Mouse (Mus musculus) intestine, embryonic 16.5 days (tissue): ENCODE measurements around the gene Glis2. TPM values are rescaled to one million over a fixed set of nuclear protein-coding genes. Genes with fewer than 3 reads are reported as not detected.

Source experiments
- ATAC-seq: fragments of 200-750 bp; cut with Nextera tagmentation; 2 replicates; pipeline ENCODE4 v1.8.0; 2017; ENCODE audit warnings: moderate TSS enrichment, moderate library complexity
- H3K27ac ChIP-seq: fragments of 300-500 bp; sonication (generic); 2 replicates; pipeline ENCODE4 v1.5.1; 2014; ENCODE audit warnings: mild to moderate bottlenecking, low read length
- H3K27me3 ChIP-seq: fragments of 300-500 bp; sonication (generic); replicated peaks from 2 replicates; pipeline ENCODE4 v1.6.1; 2014; ENCODE audit warnings: low read length, control low read depth, mixed read lengths; ENCODE audit not compliant: control insufficient read depth, insufficient read depth
- H3K36me3 ChIP-seq: fragments of 300-500 bp; sonication (generic); 2 replicates; pipeline ENCODE4 v1.6.1; 2014; ENCODE audit warnings: low read length, control low read depth; ENCODE audit not compliant: control insufficient read depth, insufficient read depth
- H3K4me1 ChIP-seq: fragments of 300-500 bp; sonication (generic); 2 replicates; pipeline ENCODE4 v1.6.1; 2014; ENCODE audit warnings: low read length, control low read depth, mixed read lengths; ENCODE audit not compliant: control insufficient read depth, insufficient read depth
- H3K4me2 ChIP-seq: fragments of 300-500 bp; sonication (generic); 2 replicates; pipeline ENCODE4 v1.6.1; 2014; ENCODE audit warnings: low read depth, low read length, control low read depth
- H3K4me3 ChIP-seq: fragments of 300-500 bp; sonication (generic); 2 replicates; pipeline ENCODE4 v1.5.1; 2014; ENCODE audit warnings: mild to moderate bottlenecking, low read length
- H3K9ac ChIP-seq: fragments of 300-500 bp; sonication (generic); 2 replicates; pipeline ENCODE4 v1.6.1; 2014; ENCODE audit warnings: low read depth, low read length
- H3K9me3 ChIP-seq: fragments of 300-500 bp; sonication (generic); 2 replicates; pipeline ENCODE4 v1.6.1; 2016; ENCODE audit warnings: low read length, control low read depth; ENCODE audit not compliant: control insufficient read depth
- WGBS: fragments of 180-500 bp; shearing (Covaris S2); extraction: QIAGEN DNeasy Blood & Tissue Kit; methylation state at CpG from one replicate; pipeline ENCODE4 v1.1.7; 2014; 5-methylcytosine and 5-hydroxymethylcytosine counted together
- polyA plus RNA-seq: library from polyadenylated mRNA; unstranded; fragments of >200 nt; fragmentation: Nextera tagmentation; extraction: Ambion mirVana; gene quantifications from 2 replicates; pipeline ENCODE4 v1.2.1, GENCODE M21; 2015

Gene Glis2
- polyA plus RNA-seq, 1 experiment from 2014 or later, result 14.5 TPM

DNA sequence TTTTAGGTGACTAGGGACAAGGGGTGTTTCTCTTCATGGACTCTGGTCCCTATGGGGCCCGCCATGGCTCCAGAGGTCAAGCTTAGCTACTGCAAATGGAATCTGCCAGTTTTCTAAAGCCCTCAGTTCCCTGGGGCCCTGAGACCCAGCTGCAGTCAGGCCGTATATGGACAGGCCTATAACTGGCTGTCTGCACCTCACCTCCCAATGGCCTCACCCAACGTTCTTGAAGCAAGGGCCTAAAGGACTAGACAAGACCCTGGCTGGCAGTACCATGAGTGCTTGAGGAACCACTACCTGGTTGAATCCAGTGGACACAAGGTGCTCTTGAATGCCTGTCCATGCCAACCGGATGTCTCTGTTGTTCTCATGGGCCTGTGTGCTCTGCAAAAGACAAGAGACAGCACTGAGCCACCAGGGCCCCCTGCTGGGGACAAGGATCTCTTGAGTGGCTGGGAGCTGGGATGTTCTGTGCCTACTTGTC lies 60.8 kb downstream of the Glis2 start:
- peak; percentile 83 for ATAC-seq
- peak overlapping the region; percentile 54 for H3K9ac ChIP-seq
- no peaks in the 10 kb centered on the region for H3K9me3 ChIP-seq
- H3K36me3 ChIP-seq, result peaks cover 4% of the 10 kb centered on the region; the same call in 1 of the 2 replicates
- peaks cover 55% of the 10 kb centered on the region for H3K4me1 ChIP-seq
- H3K4me3 ChIP-seq, result no peak overlapping the region
- H3K4me2 ChIP-seq, result peak overlapping the region; percentile 8; the same call in 1 of the 2 replicates
- WGBS, result 50% methylated on average over 4 of the region's 4 CpGs
- H3K27ac ChIP-seq, result peak overlapping the region; percentile 72
- H3K27me3 ChIP-seq, result no peaks in the 10 kb centered on the region

DNA sequence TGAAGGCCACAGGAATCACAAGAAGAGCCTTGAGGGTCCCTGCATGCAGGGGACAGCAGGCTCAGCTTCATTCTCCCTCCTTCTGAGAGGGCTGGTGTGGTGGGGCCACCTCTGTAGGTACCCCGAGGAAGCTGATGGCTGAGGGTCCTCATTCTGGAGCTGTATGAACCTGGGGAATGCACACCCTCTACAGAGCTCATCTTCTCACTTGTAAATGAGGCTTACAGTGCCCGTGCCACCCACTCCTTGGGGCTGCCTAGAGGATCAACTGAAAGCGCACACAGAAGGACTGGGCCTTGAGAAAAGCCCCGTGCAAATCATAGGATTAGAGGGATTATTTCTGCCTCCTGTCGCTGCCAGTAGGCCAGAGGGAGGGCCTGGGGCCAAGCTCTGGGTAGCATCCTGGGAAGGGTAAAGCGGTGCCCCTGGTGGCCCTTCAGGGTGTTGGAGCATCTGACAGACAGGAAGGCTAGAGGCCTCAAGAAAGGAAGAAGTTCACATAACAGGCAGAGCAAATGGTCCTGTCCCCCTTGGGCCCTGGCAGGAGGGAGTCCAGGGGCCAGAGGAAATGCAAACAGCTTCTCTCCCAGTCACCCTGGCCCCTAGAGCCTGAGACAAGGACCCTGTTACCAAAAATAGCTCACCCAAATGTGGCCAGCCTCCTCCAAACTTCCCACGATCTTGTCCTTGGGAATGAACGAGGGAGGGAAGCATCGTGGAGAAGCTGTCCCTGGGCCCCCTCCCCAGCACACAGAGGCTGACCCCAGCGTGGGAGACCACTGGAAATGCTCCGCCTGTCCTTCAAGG lies 61.5 kb downstream of the Glis2 start:
- Histone ChIP-seq H3K4me3 (no peak overlapping the region), H3K4me2 (peak overlapping the region; percentile 8; the same call in 1 of the 2 replicates), H3K9me3 (no peaks in the 10 kb centered on the region), H3K4me1 (peaks cover 55% of the 10 kb centered on the region), H3K9ac (peak overlapping the region; percentile 54), H3K27ac (peak overlapping the region; percentile 72), H3K36me3 (0 out of 2 replicates have a peak, but pooled peaks cover 4% of the 10 kb centered on the region), H3K27me3 (no peaks in the 10 kb centered on the region)
- ATAC-seq, result peak; percentile 21; the same call in 1 of the 2 replicates
- WGBS, result 35% methylated on average over 11 of the region's 11 CpGs

DNA sequence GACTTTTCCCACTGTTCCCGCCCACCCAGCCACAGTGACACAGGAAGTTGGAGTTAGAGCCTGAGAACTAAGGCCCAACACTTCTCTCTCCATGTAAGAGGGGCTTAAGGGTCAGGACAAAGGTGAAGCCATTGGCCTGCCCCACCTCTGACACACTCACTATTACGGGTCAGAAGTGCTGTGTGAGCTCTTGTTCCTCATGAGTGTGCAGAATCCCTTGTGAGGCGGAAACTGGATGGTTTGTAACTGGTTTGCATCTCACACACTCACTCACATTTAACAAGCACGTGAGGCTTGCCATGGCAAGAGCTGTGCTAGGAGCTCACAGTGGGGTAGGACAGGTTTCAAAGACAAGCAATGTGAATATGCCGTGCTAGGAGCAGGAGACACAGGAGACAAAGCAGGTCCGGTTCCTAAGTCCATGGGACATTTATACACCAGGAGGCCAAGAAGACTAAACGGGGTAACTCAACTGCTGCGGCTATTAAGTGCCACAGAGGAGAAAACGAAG lies 62.1 kb downstream of the Glis2 start:
- Histone ChIP-seq H3K36me3 (peaks cover 7% of the 10 kb centered on the region; the same call in 1 of the 2 replicates), H3K27ac (peak overlapping the region; percentile 55), H3K27me3 (no peaks in the 10 kb centered on the region), H3K9me3 (no peaks in the 10 kb centered on the region), H3K4me3 (no peak overlapping the region), H3K9ac (no peak overlapping the region), H3K4me2 (no peak overlapping the region), H3K4me1 (peaks cover 51% of the 10 kb centered on the region)
- ATAC-seq, result no peak
- WGBS, result 70% methylated on average over 9 of the region's 9 CpGs

DNA sequence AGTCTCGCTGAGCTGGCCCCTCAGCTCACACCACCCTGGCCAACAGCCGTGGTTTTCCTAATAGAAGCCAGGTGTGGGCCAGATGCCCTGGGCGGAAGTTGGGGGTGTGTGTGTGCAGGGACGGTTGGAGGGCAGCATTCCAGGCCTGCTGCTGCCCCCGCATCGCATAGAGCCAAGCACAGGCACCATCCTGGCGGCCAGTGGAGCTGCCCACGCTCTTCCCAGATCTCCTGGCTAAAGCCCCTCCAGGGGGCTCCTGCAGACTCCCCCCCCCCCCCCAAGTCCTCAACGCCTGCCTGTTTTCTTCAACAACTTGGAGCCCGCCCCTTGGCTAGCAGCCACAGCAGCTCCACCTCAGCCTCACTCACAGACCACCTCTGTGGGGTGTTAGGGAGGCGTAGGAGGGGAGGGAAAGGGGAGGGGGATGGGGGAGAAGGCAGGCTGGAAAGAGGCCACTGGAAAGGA lies 64.3 kb downstream of the Glis2 start:
- Histone ChIP-seq H3K36me3 (peaks cover 6% of the 10 kb centered on the region; the same call in 1 of the 2 replicates), H3K4me1 (peaks cover 36% of the 10 kb centered on the region), H3K27ac (peak overlapping the region; percentile 23; the same call in 1 of the 2 replicates), H3K27me3 (no peaks in the 10 kb centered on the region), H3K9me3 (no peaks in the 10 kb centered on the region), H3K4me3 (no peak overlapping the region), H3K9ac (no peak overlapping the region), H3K4me2 (no peak overlapping the region)
- peak; percentile 8; the same call in 1 of the 2 replicates for ATAC-seq
- WGBS, result 30% methylated on average over 11 of the region's 11 CpGs

DNA sequence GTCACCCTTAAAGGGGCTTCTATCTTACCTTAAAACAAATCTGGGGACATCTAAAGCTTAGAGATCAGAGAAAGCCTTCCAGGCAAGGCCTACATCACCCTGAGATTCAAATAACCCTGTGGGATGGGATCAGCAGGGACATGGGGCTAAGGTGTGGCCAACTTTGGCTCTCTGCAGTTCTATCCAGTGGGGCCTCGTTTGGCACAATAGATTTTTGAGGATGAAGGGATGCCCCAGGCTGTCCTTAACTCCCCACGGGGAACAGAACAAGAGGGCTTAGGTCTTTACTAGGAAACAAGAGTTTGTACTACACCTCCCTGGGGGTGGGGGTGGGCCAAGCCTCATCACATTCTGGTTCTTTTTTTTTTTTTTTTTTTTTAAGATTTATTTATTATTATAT lies 64.8 kb downstream of the Glis2 start:
- 46% methylated on average over 2 of the region's 2 CpGs for WGBS
- ATAC-seq, result no peak
- Histone ChIP-seq H3K4me2 (no peak overlapping the region), H3K9ac (no peak overlapping the region), H3K4me3 (no peak overlapping the region), H3K9me3 (no peaks in the 10 kb centered on the region), H3K4me1 (peaks cover 36% of the 10 kb centered on the region), H3K27ac (0 out of 2 replicates have a peak overlapping the region, but pooled peaks have one; percentile 39), H3K27me3 (no peaks in the 10 kb centered on the region), H3K36me3 (peaks cover 6% of the 10 kb centered on the region; the same call in 1 of the 2 replicates)

DNA sequence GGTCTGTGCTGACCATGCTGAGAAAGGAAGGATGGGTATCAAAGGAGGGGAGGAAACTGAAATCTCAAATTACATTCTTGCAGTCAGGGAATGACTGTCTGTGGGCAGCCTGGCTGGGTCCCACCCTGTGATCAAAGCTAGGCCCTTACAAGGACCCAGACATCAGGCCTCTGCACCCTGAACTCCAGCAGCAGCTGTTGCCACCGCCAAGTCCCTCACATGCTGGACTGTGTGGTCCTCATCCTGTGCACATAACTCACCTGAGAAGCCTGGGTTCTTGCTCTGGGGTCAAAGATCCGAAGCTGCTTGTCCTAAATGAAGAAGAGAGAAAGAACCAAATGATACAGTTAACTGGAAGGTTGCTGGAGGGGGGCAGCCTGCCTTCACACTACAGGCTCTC lies 67.1 kb downstream of the Glis2 start:
- no peaks in the 10 kb centered on the region for H3K27me3 ChIP-seq
- H3K36me3 ChIP-seq, result peaks cover 9% of the 10 kb centered on the region; the same call in 1 of the 2 replicates
- 69% methylated on average over 2 of the region's 2 CpGs for WGBS
- H3K9me3 ChIP-seq, result no peaks in the 10 kb centered on the region
- H3K4me1 ChIP-seq, result peaks cover 14% of the 10 kb centered on the region
- H3K9ac ChIP-seq, result no peak overlapping the region
- no peak for ATAC-seq
- no peak overlapping the region for H3K27ac ChIP-seq
- no peak overlapping the region for H3K4me3 ChIP-seq
- H3K4me2 ChIP-seq, result no peak overlapping the region

DNA sequence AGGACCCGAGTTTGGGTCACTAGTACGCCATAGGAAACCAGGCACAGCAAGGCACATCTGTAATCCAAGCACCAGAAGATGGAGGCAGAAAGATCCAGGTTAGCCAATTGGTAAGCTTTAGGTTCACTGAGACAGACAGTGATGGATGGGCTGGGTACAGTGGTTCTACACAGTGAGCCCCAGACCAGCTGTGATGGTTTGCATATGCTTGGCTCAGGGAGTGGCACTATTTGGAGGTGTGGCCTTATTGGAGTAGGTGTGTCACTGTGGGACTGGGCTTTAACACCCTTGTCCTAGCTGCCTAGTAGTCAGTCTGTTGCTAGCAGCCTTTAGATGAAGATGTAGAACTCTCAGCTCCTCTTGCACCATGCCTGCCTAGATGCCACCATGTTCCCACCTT lies 69.3 kb downstream of the Glis2 start:
- 87% methylated on average over 2 of the region's 2 CpGs for whole genome bisulfite sequencing
- Histone ChIP-seq H3K4me3 (no peak overlapping the region), H3K9ac (no peak overlapping the region), H3K9me3 (no peaks in the 10 kb centered on the region), H3K4me1 (peaks cover 6% of the 10 kb centered on the region), H3K27me3 (no peaks in the 10 kb centered on the region), H3K36me3 (peaks cover 14% of the 10 kb centered on the region; the same call in 1 of the 2 replicates), H3K27ac (no peak overlapping the region), H3K4me2 (no peak overlapping the region)
- no peak for ATAC-seq

DNA sequence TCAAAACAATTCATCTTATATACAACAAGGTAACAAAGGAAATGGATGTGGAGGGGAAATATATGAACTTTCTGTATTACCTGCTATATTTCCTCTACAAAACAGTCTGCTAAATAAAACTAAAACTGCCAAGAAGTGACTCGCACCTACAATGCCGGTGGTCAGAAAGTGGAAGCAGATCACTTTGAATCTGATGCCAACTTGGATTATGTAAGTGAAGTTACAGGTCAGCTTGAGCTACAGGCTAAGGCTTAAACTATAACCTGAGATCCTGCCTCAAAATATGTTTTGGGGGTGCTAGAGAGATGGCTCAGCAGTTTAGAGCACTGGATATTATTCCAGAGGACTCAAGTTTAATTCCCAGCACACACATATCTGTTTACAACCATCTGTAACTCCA lies 71.2 kb downstream of the Glis2 start:
- Histone ChIP-seq H3K27ac (no peak overlapping the region), H3K27me3 (no peaks in the 10 kb centered on the region), H3K9me3 (no peaks in the 10 kb centered on the region), H3K4me2 (no peak overlapping the region), H3K36me3 (peaks cover 17% of the 10 kb centered on the region; the same call in 1 of the 2 replicates), H3K9ac (no peak overlapping the region), H3K4me1 (no peaks in the 10 kb centered on the region), H3K4me3 (no peak overlapping the region)
- ATAC-seq, result no peak
- 93% methylated on average over 2 of the region's 2 CpGs for WGBS

DNA sequence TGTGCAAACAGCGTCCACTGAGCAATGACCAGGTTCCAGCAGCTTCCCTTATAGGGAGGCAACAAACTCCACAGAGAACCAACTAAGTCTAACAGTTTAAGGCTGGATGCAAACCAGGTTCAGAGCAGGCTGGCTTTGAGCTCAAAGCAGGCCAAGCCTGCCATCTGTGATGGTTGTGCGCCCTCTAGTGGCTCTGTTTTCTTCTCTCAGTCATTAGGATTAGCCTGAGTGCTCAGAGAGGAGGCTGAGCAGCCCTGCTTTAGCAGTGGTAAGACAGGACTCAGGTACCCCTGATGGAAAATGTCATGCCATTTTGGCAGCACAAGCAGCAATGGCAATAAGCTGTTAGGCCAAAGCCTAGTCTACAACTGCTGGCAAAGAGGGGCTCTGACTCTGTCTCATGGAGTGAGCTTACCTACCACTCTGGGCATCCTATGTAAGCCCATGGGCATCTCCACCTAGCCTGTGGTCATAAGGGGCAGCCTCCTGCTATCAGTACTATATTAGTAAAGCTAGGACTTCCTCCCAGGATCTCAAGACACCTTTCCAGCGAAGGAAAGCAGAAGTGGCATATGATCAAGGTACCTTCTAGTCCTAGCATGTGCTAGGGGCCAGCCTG lies 72.8 kb downstream of the Glis2 start:
- Histone ChIP-seq H3K4me3 (no peak overlapping the region), H3K4me1 (no peaks in the 10 kb centered on the region), H3K9ac (no peak overlapping the region), H3K4me2 (no peak overlapping the region), H3K36me3 (peaks cover 11% of the 10 kb centered on the region; the same call in 1 of the 2 replicates), H3K27ac (no peak overlapping the region), H3K27me3 (no peaks in the 10 kb centered on the region), H3K9me3 (no peaks in the 10 kb centered on the region)
- 35% methylated on average over 3 of the region's 3 CpGs for WGBS
- ATAC-seq, result peak; percentile 85
